18 mouse cellular contexts compared by ENCODE assay signal in the genomic region with DNA sequence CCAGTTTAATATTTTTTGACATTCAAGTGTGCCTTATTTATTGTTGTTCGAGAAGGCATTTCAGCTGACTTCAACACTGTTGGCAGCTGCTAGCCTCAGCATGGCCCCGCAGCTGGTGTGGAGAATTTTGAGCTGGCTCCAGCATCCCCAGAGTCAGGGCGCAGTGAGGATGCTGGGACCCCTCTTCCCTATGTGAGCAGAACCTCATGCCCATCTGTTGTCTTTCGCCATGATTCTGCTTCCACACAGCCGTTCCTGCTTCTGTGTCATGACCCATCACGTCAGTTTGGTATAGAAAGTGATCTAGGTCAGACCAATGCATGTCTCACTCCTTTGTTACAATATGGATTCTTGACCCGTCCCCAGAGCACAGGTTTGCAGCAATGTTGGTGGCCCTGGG.
DNase-seq lines count a peak whose midpoint lies in the region; ATAC-seq and TF ChIP-seq lines count a peak whose summit lies in the region.
"Had no signal": no experiment of that assay in that cellular context is flagged by ENCODE, and none has a peak within 500 bp of the region (broad histone marks: within the 10 kb centered on the region; RNA-seq: fewer than 3 reads in every experiment).

No protein-coding gene starts in this region.

- no peak for DNase-seq in hindbrain, embryonic 14.5 days (ENCODE audit: low spot score)
- DNase-seq in midbrain, embryonic 11.5 days (ENCODE audit: low spot score, missing footprints), result no peak
- peak; percentile 2 for DNase-seq in cerebellum, adult 9-11 months
- DNase-seq in cerebellum, postnatal 36 days, result peak; percentile 7
- DNase-seq in stomach, postnatal 0 days (ENCODE audit: low spot score), result no peak
- DNase-seq: adrenal gland, adult 8-10 months; gastrocnemius, postnatal 36 days; heart, postnatal 4 days; thymus, postnatal 36 days had no signal

- H3K27ac ChIP-seq in hindbrain, embryonic 14.5 days, result no peak overlapping the region
- no peak overlapping the region for H3K27ac ChIP-seq in hindbrain, embryonic 12.5 days
- no peak overlapping the region for H3K27ac ChIP-seq in midbrain, embryonic 11.5 days (ENCODE audit: low read depth, low read length)
- H3K27ac ChIP-seq in midbrain, embryonic 16.5 days (ENCODE audit: low read length), result no peak overlapping the region
- no peak overlapping the region for H3K27ac ChIP-seq in stomach, postnatal 0 days (replicated peaks)
- H3K27ac ChIP-seq: embryonic facial prominence, embryonic 15.5 days; heart, embryonic 15.5 days; kidney, embryonic 15.5 days; limb, embryonic 15.5 days; liver, embryonic 15.5 days; neural tube, embryonic 13.5 days had no signal

- H3K9ac ChIP-seq in hindbrain, embryonic 14.5 days, result no peak overlapping the region
- H3K9ac ChIP-seq in hindbrain, embryonic 12.5 days, result no peak overlapping the region
- H3K9ac ChIP-seq in midbrain, embryonic 11.5 days (ENCODE audit: low read length), result no peak overlapping the region
- H3K9ac ChIP-seq in midbrain, embryonic 16.5 days (ENCODE audit: low read depth, low read length), result no peak overlapping the region
- H3K9ac ChIP-seq in stomach, postnatal 0 days (ENCODE audit: low read length), result no peak overlapping the region
- H3K9ac ChIP-seq: embryonic facial prominence, embryonic 15.5 days; heart, embryonic 15.5 days; kidney, embryonic 15.5 days; limb, embryonic 15.5 days; liver, embryonic 15.5 days; neural tube, embryonic 13.5 days had no signal

- no peaks in the 10 kb centered on the region for H3K4me1 ChIP-seq in hindbrain, embryonic 14.5 days (replicated peaks; ENCODE audit: control insufficient read depth, insufficient read depth, low read length)
- no peaks in the 10 kb centered on the region for H3K4me1 ChIP-seq in hindbrain, embryonic 12.5 days
- H3K4me1 ChIP-seq in midbrain, embryonic 11.5 days (ENCODE audit: control insufficient read depth, insufficient read depth, low read length), result 0 out of 2 replicates have a peak, but pooled peaks cover 3% of the 10 kb centered on the region
- H3K4me1 ChIP-seq in midbrain, embryonic 16.5 days (ENCODE audit: control insufficient read depth, insufficient read depth, low read length), result peaks cover 2% of the 10 kb centered on the region; the same call in 1 of the 2 replicates
- H3K4me1 ChIP-seq in stomach, postnatal 0 days (replicated peaks; ENCODE audit: control insufficient read depth, insufficient read depth), result no peaks in the 10 kb centered on the region
- H3K4me1 ChIP-seq: embryonic facial prominence, embryonic 15.5 days; heart, embryonic 15.5 days; kidney, embryonic 15.5 days; limb, embryonic 15.5 days; liver, embryonic 15.5 days; neural tube, embryonic 13.5 days had no signal

- TF ChIP-seq EP300 in stomach, postnatal 0 days (optimal IDR thresholded peaks at IDR 0.05), result no peak

- no peaks in the 10 kb centered on the region for H3K9me3 ChIP-seq in hindbrain, embryonic 14.5 days (ENCODE audit: control insufficient read depth, low read length)
- H3K9me3 ChIP-seq in hindbrain, embryonic 12.5 days (replicated peaks), result no peaks in the 10 kb centered on the region
- no peaks in the 10 kb centered on the region for H3K9me3 ChIP-seq in midbrain, embryonic 11.5 days (ENCODE audit: control insufficient read depth, low read length)
- no peaks in the 10 kb centered on the region for H3K9me3 ChIP-seq in midbrain, embryonic 16.5 days (replicated peaks; ENCODE audit: control insufficient read depth, low read length, poor library complexity, severe bottlenecking)
- no peaks in the 10 kb centered on the region for H3K9me3 ChIP-seq in stomach, postnatal 0 days (ENCODE audit: control insufficient read depth, low read length)
- H3K9me3 ChIP-seq: embryonic facial prominence, embryonic 15.5 days; heart, embryonic 15.5 days; kidney, embryonic 15.5 days; limb, embryonic 15.5 days; liver, embryonic 15.5 days; neural tube, embryonic 13.5 days had no signal

- no peaks in the 10 kb centered on the region for H3K36me3 ChIP-seq in hindbrain, embryonic 14.5 days (replicated peaks; ENCODE audit: control insufficient read depth, insufficient read depth)
- no peaks in the 10 kb centered on the region for H3K36me3 ChIP-seq in hindbrain, embryonic 12.5 days
- no peaks in the 10 kb centered on the region for H3K36me3 ChIP-seq in midbrain, embryonic 11.5 days (ENCODE audit: control insufficient read depth, insufficient read depth, low read length)
- H3K36me3 ChIP-seq in midbrain, embryonic 16.5 days (ENCODE audit: control insufficient read depth, insufficient read depth, low read length), result no peaks in the 10 kb centered on the region
- no peaks in the 10 kb centered on the region for H3K36me3 ChIP-seq in stomach, postnatal 0 days (ENCODE audit: control insufficient read depth, insufficient read depth, low read length)
- H3K36me3 ChIP-seq: embryonic facial prominence, embryonic 15.5 days; heart, embryonic 15.5 days; kidney, embryonic 15.5 days; limb, embryonic 15.5 days; liver, embryonic 15.5 days; neural tube, embryonic 13.5 days had no signal

- ATAC-seq in hindbrain, embryonic 14.5 days (ENCODE audit: low FRiP score), result peak; percentile 40; the same call in 1 of the 2 replicates
- no peak for ATAC-seq in hindbrain, embryonic 12.5 days (ENCODE audit: low FRiP score)
- ATAC-seq in midbrain, embryonic 11.5 days (ENCODE audit: low FRiP score), result 0 out of 2 replicates have a peak, but pooled peaks have one; percentile 38
- no peak for ATAC-seq in midbrain, embryonic 16.5 days
- ATAC-seq in stomach, postnatal 0 days (ENCODE audit: low FRiP score, low TSS enrichment), result no peak
- ATAC-seq: intestine, embryonic 16.5 days had no signal

- no peak overlapping the region for H3K4me2 ChIP-seq in hindbrain, embryonic 14.5 days (replicated peaks)
- H3K4me2 ChIP-seq in hindbrain, embryonic 12.5 days (replicated peaks), result no peak overlapping the region
- H3K4me2 ChIP-seq in midbrain, embryonic 11.5 days, result no peak overlapping the region
- H3K4me2 ChIP-seq in midbrain, embryonic 16.5 days (ENCODE audit: low read length), result no peak overlapping the region
- no peak overlapping the region for H3K4me2 ChIP-seq in stomach, postnatal 0 days (replicated peaks; ENCODE audit: low read depth)
- H3K4me2 ChIP-seq: embryonic facial prominence, embryonic 15.5 days; heart, embryonic 15.5 days; kidney, embryonic 15.5 days; limb, embryonic 15.5 days; liver, embryonic 15.5 days; neural tube, embryonic 13.5 days had no signal

- H3K4me3 ChIP-seq in hindbrain, embryonic 14.5 days (replicated peaks; ENCODE audit: low read length), result no peak overlapping the region
- no peak overlapping the region for H3K4me3 ChIP-seq in hindbrain, embryonic 12.5 days
- no peak overlapping the region for H3K4me3 ChIP-seq in midbrain, embryonic 11.5 days (ENCODE audit: low read depth, low read length)
- no peak overlapping the region for H3K4me3 ChIP-seq in midbrain, embryonic 16.5 days (ENCODE audit: low read depth, low read length)
- H3K4me3 ChIP-seq in stomach, postnatal 0 days (ENCODE audit: low read depth, low read length), result no peak overlapping the region
- H3K4me3 ChIP-seq: embryonic facial prominence, embryonic 15.5 days; heart, embryonic 15.5 days; kidney, embryonic 15.5 days; limb, embryonic 15.5 days; liver, embryonic 15.5 days; neural tube, embryonic 13.5 days had no signal

- WGBS in hindbrain, embryonic 14.5 days, result 73% methylated on average over 7 of the region's 7 CpGs
- 73% methylated on average over 7 of the region's 7 CpGs for WGBS in hindbrain, embryonic 12.5 days
- WGBS in midbrain, embryonic 11.5 days, result 80% methylated on average over 7 of the region's 7 CpGs
- 61% methylated on average over 7 of the region's 7 CpGs for WGBS in midbrain, embryonic 16.5 days
- WGBS in stomach, postnatal 0 days, result 82% methylated on average over 7 of the region's 7 CpGs

- TF ChIP-seq CTCF in stomach, postnatal 0 days (IDR thresholded peaks at IDR 0.05; ENCODE audit: low read depth), result no peak

- H3K27me3 ChIP-seq in hindbrain, embryonic 14.5 days (ENCODE audit: control insufficient read depth, insufficient read depth, low read length), result no peaks in the 10 kb centered on the region
- no peaks in the 10 kb centered on the region for H3K27me3 ChIP-seq in hindbrain, embryonic 12.5 days
- no peaks in the 10 kb centered on the region for H3K27me3 ChIP-seq in midbrain, embryonic 11.5 days (ENCODE audit: control insufficient read depth, insufficient read depth, low read length)
- H3K27me3 ChIP-seq in midbrain, embryonic 16.5 days (ENCODE audit: control insufficient read depth, insufficient read depth, low read depth, low read length), result no peaks in the 10 kb centered on the region
- H3K27me3 ChIP-seq in stomach, postnatal 0 days (ENCODE audit: control insufficient read depth, insufficient read depth, low read length), result no peaks in the 10 kb centered on the region
- H3K27me3 ChIP-seq: embryonic facial prominence, embryonic 15.5 days; heart, embryonic 15.5 days; kidney, embryonic 15.5 days; limb, embryonic 15.5 days; liver, embryonic 15.5 days; neural tube, embryonic 13.5 days had no signal

Comparison
In these comparisons a context has a peak if more than half of its experiments do, and no peak if none do; other contexts are left out.
1. ATAC-seq: peak in hindbrain, embryonic 14.5 days (single experiment) and midbrain, embryonic 11.5 days (single experiment); none in hindbrain, embryonic 12.5 days (single experiment), midbrain, embryonic 16.5 days (single experiment) and stomach, postnatal 0 days (single experiment).
2. DNase-seq: peak in cerebellum, adult 9-11 months (single experiment) and cerebellum, postnatal 36 days (2 of 2); none in hindbrain, embryonic 14.5 days (single experiment), midbrain, embryonic 11.5 days (single experiment) and stomach, postnatal 0 days (single experiment).